Mouse (Mus musculus): Measurements from ENCODE around the gene Kcnmb2. TPM values are rescaled to one million over a fixed set of nuclear protein-coding genes. Genes with fewer than 3 reads are reported as not detected.

Gene Kcnmb2
- total RNA-seq, 2 experiments from 2014 or later = not detected

DNA sequence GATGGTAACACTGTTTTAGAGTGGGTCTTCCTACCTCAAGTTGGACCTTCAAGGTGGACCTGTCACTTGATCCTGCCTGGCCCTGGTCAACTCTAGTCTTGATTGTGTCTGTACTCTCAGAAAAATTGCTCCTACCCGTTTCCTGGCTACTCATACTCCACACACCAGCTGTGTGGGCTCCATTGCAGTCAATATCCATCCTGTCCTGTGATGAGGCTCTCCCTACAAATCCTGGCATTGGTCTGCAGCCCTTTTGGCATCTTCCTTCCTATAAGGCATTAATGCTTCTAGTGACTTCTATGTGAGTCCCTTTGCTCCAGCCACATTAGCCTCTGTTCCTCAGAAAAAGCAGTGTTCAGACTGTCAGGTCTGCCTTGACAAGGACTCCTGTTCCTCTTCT lies 228.4 kb downstream of the Kcnmb2 start:
- intact Hi-C loops (cut with DNase I) = no loop called here
- no peak for DNase-seq

DNA sequence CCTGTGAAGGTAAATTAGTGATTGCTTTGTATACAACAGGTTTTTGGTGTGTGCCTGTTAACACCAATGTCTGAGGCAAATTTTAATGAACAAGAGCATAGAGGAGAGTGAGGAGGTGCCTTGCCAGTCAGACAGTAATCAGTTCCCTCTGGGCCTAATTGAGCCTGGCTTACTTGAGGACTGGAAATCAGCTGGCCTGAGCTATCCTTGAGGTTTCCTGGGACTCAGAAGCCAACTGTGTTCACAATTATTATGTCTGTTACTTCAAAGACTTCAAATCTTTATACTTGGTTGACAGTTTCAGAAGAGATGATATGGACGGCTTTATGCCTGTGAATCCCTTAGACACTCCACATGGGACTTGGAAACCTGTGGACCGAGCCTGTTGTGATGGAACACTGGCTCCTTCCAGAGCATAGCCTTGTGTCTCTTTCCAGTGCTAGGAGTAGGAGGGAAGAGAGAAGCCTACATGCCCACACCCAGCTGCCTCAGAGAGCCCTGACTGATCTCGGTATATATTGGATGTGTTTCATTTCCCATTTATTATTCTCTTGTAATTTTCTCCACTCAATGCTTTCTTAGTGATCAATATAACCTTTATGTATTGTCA lies 230.2 kb downstream of the Kcnmb2 start:
- DNase-seq = no peak
- intact Hi-C loops (cut with DNase I) = no loop called here

DNA sequence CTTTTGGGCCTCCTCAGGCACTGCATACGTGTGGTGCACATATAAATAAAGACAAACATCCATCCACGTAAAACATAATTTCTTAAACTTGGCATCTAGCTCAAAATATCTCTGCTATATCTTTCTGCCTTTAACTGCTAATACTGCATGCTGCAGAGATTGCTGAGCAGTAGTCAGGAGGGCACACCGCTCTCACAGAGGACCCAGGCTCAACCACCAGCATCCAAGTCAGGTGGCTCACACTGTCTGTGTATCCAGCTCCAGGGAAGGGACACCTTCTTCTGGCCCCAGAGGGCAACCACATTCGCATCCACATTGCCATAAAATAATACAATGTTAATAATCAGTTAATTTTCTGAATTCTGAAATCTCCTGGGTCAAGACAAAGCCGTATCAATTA lies 241.9 kb downstream of the Kcnmb2 start:
- DNase-seq = no peak
- intact Hi-C loops (cut with DNase I) = no loop called here

DNA sequence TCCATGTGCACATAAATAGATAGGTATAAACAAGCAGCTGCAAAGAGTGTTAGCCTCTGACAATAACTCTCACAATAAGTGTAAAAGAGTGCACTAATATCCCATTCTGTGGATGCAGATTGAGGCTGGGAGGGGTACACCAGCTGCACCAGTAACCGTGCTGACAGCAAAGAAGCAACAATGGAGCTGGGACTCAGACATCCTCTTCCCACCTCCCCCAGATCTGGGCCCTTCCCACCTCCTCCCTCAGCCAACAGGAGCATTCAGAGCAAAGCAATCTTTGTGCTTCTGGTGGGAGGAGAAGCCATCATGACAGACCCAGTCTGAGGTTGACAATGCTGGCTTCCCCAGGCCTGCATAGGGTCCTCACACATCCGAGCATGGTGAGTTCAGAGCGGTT lies 242.3 kb downstream of the Kcnmb2 start:
- DNase-seq = no peak
- intact Hi-C loops (cut with DNase I) = no loop called here

DNA sequence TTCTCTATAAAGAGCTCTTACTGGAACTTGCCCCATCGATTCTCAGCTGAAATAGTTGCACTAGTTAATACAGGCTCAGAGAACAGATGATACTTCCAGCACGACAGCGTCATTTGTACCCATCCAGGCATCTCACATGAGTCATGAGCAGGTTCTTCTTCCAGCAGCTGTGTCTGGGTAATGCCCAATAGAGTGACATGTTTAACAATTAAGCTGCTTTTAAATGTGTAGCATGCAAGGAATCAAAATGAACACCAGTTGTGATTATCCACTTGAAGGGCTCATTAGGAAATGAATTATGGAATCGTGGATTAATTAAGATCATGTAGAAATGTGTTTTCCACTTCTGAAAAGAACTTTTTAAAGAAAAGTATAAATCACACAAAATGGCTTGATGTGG lies 245.4 kb downstream of the Kcnmb2 start:
- no peak for DNase-seq
- intact Hi-C loops (cut with DNase I) = no loop called here

DNA sequence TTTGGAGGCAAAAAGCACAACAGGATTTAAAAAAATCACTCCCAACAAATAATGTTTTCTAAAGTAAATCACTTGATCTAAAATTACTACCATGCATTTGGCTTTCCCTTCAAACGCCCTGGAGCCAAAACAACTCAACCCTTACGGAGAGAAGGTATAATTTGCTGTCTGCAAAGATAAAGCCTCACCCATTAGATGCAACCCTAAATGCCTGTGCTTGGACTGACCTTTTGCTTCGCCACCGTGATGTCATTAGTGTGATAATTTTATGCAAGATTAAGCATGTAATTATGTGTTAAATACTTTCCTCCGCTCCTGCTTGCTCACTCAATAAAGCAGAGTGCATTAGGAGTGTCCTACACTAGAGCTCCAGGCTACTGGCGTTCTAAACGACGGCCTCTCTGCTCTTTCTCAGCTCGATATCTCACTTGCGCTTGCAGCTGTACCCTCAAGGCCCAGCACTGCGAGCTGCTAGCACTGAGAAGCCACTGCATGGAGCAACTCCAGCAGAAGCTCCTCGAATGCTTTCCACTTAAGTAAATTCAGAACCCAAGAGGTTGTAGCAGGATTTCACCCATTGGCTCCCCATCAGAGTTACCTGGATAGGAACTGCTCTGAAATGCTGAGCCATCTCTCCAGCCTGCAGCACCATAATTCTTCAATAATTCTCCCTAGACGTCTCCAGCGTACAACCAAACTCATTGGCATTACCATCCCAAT lies 247.7 kb downstream of the Kcnmb2 start:
- no peak for DNase-seq
- intact Hi-C loops (cut with DNase I) = no loop called here

DNA sequence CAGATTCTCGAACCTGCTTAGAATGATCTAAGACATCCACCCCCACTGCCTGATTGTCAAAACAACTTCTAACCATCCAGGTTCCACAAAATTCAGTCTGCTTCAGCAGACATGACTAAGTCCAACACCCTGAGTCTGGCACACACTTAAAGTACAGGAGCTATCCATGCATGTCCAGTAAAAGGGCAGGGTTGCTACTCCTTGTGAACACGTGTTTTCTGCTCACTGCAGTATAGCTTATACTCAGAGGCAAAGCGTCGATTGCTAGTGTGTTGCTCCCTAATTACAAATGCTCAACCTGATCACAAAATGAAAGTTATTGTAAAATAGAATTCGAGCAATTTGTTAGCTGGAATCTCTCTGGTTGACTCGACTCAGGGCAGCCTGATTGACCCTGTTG lies 278.2 kb downstream of the Kcnmb2 start:
- intact Hi-C loops (cut with DNase I) = no loop called here
- DNase-seq = no peak

DNA sequence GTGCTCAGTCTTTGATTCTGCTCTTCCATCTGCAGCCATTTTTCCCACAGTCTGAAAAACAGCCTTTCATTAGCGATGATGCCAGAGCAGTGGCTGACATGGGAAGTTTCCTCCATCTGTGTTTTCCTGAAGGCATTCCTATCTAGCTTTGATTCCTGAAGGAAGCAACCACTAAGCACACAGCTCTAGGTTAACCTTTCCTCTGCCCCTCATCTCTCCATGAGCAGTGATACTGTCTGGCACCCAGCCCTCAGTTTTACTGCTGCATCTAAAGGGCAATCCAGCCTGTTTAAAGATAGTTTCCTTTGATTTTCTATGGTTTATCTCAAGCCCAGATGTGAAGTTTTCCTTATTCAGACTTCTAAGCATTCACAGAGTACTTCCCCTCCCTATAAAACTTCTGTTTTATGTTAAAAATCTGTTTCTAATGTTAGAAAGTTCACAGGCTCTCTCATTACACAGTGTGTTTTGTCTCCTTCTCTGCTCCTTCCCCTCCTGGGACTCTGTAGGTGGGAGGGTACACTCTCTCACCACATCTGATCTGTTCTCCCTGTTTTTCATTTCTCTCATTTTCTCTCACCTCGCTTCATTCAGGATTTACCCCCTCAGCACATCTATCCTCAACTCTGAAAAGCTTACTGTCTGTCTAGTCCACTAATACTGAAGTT lies 283.7 kb downstream of the Kcnmb2 start:
- intact Hi-C loops (cut with DNase I) = no loop called here
- DNase-seq = no peak

DNA sequence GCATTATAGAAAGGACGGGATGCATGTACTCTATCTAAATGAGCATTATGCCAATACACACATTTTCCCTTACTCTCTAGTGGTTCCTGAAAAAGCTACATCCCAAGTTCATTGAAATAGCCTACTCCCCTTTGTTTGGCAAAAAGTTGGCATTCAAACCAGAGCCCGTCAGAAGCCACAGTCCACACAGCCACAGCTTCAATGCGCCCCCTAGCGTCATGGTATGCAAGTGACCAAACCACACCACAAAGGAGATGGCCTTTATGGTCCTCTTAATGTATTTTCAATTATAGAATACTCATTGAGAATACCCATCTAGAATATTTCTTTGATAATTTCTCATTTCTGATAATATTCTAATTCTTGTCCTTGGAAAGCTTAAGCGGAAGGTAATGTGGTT lies 286.2 kb downstream of the Kcnmb2 start:
- intact Hi-C loops (cut with DNase I) = loop anchor here (1.0 to 2.0 kb wide), 2 partner anchors 398 to 1042 kb away; no protein-coding TSS in a partner anchor
- peak; percentile 9 to 27 for DNase-seq

DNA sequence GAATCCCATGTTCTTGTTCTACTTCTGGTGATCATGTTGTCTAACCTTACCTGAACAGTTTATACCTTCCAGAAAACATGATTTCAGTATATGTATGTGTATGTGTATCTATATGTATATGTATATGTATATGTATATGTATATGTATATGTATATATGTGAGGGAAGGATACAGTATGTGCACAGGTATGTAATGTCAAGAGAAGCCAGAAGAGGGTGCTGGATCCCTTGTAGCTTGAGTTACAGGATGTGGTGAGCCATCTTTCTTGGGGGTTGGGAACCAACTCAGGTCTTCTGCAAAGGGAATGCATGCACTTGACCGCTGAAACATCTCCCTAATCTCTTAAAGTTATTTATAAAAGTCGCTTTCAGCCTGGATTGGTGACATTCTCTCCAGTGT lies 286.6 kb downstream of the Kcnmb2 start:
- intact Hi-C loops (cut with DNase I) = loop anchor here (1.0 to 2.0 kb wide), 2 partner anchors 399 to 1042 kb away; no protein-coding TSS in a partner anchor

DNA sequence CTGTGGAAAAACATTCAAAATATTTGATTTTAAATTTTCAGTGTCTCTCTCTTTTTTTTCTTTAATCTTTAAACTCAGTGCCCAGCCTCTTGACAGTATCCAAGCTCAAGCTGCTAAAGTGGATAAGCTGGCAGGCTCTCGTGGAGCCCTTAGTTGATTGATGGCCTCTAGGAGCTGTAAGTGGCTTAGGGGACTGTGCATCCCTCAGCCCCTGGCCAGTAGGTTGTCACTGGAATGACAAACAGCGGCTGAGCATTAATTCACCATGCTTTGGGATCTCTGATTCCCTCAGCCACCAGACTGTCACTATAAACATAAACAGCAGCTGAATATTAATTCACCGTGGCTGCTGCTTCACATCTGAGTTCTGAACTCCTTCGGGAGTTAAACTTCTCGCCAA lies 287.6 kb downstream of the Kcnmb2 start:
- intact Hi-C loops (cut with DNase I) = loop anchor here (2.0 kb wide), 1 partner anchor 1043 kb away; no protein-coding TSS in a partner anchor
- no peak for DNase-seq

More for the DNA sequence above, 286.6 kb downstream of the Kcnmb2 start:
- DNase-seq = no peak

DNA sequence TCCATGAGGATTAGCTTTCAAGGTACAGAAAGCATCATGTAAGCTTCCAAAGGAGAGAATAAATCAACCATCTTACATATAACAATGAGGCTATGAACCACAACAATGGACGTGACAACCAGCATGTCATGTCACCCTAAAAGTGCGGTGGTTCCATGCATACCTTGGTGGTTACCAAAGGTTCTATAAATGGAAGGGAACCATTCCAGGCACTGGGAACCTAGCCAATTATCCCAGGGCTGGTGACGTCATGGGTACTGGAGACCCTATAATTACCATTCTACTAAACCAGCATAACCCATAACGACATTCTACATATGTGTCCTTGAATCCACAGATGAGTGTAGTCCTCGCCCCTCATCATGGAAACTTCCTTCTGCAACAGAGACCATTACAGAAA lies 291.7 kb downstream of the Kcnmb2 start:
- DNase-seq = peak; percentile 4 to 13

DNA sequence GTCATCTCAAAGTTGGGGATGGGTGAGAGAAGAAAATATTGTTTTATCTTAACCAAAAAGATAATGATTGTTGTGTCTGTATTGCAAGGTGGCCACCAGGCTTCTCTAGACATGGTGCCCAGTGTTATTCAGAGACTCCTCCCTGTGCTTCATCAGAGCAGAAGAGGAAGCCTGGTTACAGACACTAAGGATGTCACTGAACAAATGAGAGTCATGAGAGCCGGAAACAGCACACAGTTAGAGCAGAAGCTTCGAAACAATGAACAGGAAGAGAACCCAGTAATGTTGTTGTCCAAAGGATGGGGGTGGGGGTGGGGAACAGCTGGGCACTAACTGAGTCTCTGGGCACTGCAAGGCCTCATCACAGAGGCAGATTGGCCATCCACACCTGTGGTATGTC lies 324.4 kb downstream of the Kcnmb2 start:
- intact Hi-C loops (cut with DNase I) = no loop called here
- no peak for DNase-seq

More for the DNA sequence above, 291.7 kb downstream of the Kcnmb2 start:
- intact Hi-C loops (cut with DNase I) = no loop called here

DNA sequence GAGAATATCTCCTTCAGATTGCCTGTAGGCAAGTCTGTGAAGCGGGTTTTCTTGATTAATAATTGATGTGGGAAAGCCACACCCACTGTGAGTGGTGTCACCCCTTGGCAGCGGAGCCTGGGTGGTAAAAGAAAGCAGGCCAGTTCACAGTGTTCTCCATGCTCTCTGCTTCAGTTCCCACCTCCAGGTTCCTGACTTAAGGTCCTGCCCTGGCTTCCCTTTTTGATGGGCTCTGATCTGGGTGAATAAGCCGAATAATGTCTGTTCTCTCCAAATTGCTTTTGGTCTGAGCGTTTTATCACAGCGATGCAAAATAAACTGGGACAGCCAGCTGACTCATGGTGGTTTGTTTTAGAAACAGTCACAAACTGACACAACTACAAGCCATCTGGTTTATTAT lies 334.5 kb downstream of the Kcnmb2 start:
- intact Hi-C loops (cut with DNase I) = no loop called here
- no peak for DNase-seq

Data from heart, postnatal 36 days (tissue).